Mouse (Mus musculus) cerebellum, postnatal 4 days (tissue): ENCODE data around the gene Htra1.

Source experiments
- DNase-seq, 2 experiments: peaks; one replicate each; pipeline ENCODE4 v3.0.0; 2022; ENCODE audit warnings: low spot score in 2 of 2, mixed read lengths in 1 of 2

Gene Htra1

DNA sequence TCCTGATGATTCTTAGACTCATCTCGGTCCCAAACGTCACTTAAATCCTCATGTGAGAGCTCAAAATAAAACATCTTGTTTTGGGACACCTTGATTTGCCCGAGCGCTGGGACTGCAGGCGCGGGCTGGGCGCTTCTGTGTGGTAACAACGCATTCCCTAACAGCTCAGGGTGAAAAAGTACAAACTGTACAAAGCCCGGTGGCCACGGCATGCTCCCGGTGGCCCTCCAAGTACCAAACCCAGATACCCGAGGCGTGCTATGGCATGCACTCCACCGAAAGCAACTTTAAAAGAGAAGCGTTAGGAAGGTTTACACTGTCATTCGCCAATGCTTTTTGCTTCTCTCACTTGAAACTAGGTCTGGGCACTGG, 504 bp upstream of the Htra1 start:
- no peak for DNase-seq

- no peak for DNase-seq
These were observed 601 bp downstream of the Htra1 start for GRCm38 (mm10) chr7:130936472-130936951.

DNA sequence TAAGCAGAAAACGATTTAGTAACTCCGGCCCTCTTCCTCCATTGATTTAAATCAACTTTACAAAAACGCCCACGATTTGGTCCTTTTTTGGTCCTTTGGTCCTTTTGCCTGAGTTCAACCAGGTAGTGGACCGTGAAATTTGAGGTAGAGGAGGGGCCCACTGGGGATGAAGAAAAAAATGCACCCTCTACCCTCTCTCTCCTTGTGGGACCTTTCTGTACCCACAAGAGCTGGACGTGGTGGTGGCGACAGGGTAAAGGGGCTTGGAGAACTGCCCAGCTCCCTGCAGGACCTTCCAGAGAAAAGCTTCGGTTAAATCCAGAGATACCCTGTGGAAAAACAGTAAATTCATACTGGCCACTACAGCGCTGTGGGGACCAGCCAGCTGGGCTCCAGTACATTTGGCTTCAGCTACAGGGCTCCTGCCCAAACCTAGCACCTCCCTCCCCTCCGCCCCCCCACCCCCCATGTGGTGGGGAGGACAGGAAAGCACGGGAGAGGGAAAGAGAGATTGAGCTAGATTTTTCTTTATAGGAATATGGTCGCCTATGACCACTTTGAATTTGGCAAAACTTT, 1.4 kb downstream of the Htra1 start:
- DNase-seq = no peak

- no peak for DNase-seq
These were observed 2.1 kb downstream of the Htra1 start for GRCm38 (mm10) chr7:130938005-130938404.

DNA sequence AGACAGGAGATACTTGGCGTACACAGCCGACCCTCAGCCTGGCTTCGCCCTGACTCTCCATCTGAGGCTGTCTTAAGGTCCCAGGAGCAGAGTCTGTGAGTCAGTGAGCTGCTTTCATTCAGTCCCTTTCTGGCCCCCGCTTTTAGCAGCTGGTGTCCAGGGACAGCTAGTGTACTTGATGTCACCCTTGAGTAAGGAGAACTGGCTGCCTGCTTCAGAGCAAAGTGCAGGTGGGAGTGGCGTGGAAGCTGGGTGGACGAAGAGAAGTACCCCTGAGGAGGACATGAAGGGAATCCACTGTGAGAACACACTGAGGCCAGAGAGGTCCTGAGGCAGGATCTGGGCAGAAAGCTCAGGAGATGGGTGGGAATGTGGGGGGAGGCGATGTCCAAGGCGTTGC, 3.0 kb downstream of the Htra1 start:
- DNase-seq = no peak

GRCm38 (mm10) chr7:130940733-130941132, 4.8 kb downstream of the Htra1 start:
- peak in 1 of 2 experiments; percentile 27 for DNase-seq

- no peak for DNase-seq
These were observed 7.5 kb downstream of the Htra1 start for GRCm38 (mm10) chr7:130943280-130943895.

DNA sequence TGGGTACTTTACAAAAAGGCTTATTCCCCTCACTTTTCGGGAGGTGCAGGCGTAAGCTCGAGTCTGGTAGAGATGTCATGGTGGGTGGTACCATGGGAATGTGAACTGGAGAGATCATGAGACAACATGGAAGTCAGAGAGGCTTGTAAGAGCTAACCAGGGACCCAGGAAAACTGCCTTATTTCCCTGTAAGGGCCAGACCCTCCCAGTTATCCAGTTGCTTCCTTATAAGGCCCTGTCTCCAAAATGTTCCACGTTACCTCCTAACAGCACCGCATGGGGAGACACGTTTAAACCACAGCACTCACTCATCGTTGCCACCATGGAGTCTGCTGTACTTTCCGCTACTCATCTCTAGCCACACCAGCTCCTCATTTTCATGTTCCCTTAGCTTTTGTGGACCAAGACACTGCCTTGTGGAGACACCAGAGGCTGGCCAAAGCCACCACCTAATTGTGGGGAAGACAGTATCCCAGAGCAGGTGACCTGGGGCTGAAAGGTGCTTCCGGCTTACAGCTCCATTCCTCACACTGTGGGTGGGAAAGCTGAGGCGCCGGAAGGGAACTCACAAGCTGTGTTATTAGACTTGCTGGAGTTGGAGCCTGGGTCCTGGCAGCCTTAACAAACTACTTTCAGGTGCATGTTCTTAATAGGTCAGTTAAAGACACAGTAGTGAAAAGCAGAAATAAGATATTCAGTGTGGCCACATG, 9.0 kb downstream of the Htra1 start:
- DNase-seq = no peak

- DNase-seq = no peak
These were observed 9.8 kb downstream of the Htra1 start for GRCm38 (mm10) chr7:130945730-130946129.

- DNase-seq = no peak
These were observed 10.4 kb downstream of the Htra1 start for GRCm38 (mm10) chr7:130946303-130946702.

DNA sequence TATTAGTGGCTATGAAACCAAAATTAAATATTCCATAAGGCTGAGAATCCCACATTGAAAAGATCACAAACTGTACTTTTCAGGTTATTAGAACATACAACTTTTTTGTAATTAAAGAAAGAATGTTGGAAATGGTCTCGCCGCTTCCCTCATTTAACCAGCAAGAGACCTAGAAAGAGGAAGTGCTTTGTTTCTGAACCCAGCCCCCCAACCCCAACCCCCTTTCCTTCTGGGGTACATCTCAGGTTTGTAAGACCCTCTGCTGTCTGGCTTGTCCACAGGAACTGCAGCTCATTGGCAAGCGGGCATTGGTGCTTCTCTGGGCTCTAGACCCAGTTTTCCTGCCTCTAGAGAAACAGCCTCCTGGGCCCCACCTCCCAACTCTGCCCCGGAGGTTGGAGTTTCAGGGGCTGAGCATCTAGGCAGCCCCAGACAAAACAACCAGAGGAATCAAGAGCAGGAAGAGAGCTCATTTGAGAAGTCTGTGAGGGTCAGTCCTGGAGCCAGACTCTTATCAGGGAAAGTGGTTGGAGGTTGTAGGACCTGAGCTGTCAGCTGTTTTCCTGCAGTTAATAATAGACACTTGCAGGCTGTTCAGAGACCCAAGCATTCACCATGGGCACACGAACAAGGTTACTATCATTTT, 12.8 kb downstream of the Htra1 start:
- DNase-seq = no peak

DNA sequence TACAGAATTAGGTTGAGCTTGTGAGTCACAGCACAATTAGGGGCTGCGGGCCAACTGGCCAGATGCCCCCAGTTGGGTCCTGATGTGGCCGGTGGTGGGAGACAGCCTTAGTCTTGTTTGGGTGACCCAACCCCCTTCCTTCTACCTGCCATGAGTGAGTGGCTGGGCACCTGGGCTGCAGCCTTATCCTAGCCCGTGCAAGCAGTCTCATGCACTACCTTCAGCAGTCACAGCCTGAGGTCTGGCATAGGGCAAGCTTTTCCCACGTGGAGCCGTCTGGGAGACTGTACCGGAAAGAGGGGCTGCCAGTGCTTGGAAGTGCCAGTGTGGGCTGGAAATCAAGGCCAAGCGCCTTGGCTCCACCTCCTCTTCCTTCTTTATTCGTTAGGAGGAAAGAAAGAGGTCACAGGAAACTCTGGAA, 13.4 kb downstream of the Htra1 start:
- peak in 1 of 2 experiments; percentile 46 for DNase-seq

GRCm38 (mm10) chr7:130950482-130950881, 14.6 kb downstream of the Htra1 start:
- no peak for DNase-seq

- no peak for DNase-seq
These were observed 15.1 kb downstream of the Htra1 start for GRCm38 (mm10) chr7:130951004-130951403.

DNA sequence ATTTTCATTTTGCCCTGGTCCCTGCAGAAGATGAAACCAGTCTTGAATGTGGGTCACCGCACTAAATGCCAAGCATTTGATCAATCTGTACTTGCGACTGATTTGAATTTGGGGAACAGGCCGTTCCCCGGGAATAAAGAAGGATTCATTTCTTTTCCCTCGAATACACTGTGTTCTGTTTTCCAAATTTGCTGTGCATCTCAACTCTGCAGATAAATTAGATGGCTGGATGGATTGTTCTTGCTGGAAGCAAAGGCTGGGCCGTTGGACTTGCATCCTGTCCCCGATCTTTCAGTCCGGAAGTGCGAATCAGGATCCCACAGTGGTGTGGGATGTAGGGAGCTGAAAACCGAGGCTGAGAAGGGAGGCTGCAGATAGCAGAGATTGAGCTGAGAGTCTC, 17.5 kb downstream of the Htra1 start:
- no peak for DNase-seq

DNA sequence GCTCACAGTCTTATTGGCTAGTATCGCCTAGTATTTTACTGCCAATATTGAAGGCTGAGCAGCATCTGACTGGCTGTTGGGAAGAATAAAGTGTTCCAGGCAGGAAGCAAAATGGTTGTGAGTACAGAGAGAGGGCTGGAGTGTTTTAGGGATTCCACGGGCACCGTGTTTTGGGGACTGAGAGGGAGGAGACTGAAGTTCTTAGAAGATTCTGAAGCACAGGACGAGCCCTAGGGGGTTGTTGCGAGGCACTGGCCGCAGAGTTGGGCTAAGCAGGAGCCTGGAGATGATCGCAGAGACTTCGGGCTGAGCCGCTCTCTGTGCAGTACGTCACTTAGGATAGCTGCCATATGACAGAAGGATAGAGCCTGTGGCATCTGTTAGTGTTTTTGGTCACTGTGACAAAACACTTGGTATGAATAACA, 18.3 kb downstream of the Htra1 start:
- no peak for DNase-seq

- no peak for DNase-seq
These were observed 22.6 kb downstream of the Htra1 start for GRCm38 (mm10) chr7:130958551-130958950.

DNA sequence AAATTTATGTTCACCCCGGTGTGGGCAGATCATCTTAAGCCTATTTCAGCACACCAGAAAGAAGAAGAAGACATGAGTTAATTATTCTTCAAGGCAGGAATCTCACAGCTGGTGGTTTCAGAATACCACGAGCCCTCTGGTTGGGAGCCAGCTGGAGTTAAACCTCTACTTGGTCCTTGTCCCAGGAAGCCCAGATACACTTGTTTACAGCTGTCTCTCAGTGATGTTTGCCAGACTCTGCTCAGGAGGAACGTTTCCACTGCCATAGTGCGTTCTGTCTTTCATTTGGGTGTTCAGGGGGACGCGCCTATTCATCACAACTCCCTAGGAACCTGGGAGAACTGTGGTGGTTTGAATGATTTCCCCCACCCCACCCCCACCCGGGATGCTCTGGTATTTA, 24.0 kb downstream of the Htra1 start:
- DNase-seq = no peak

DNA sequence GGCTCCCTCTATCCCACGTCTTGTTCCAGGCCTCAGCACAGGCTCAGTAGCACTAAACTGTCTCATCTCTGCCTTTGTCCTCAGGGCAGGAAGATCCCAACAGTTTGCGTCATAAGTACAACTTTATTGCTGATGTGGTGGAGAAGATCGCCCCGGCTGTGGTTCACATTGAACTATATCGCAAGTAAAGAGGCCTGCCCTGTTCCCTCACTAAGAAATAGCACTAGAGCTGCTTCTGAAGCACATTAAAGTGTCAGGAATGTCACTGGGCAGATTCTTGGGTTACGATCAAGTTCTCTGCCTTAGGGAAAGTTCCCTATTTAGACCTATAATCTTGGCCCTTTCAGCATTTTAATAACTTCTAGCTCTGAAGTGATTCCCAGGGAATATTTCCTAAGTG, 25.5 kb downstream of the Htra1 start:
- no peak for DNase-seq

GRCm38 (mm10) chr7:130964686-130965085, 28.8 kb downstream of the Htra1 start:
- DNase-seq = peak in 1 of 2 experiments; percentile 62

DNA sequence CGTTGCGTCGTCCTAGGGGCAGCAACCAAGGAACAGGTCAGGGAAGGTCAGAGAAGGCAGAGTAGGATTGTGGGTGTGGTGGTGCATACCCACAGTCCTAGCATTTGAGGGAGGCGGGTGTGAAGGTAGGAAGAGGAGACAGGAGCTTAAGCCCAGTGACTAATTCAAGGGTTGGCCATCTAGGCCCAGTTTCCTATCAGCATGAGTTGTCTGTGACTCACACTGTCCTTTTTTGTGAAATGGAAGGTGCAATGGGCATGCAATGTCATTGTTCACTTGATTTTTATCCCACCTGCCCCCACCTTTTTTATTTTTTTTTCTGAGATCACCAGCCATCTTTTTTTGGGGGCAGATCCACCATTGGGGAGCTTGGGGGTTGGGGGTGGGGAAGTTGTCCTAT, 29.5 kb downstream of the Htra1 start:
- DNase-seq = no peak

DNA sequence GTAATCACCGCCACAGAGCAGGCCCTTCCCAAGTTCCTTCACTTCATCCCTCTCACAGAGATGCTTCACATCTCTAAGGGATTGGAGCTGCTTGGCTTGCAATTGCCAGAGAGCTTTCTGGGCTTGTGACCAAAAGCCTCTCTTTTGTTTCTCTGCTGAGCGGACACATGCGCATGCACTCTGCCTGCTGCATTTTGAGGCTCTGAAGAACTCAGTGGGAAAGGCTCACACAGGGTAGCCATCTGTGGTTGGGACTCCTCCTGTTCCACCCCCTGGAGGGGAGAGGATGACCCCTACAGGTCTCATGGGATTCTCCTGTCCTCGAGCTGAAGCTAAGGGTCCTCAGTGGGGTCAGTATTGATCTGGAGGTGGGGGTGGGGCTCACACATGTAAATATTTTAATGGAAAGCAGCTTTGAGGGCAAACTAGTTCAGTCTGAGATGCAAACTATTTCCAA, 30.0 kb downstream of the Htra1 start:
- peak in 1 of 2 experiments; percentile 46 for DNase-seq
